Mouse (Mus musculus) limb, embryonic 10.5 days (tissue): ENCODE results near the gene Prg3. TPM values are rescaled to one million over a fixed set of nuclear protein-coding genes. Genes with fewer than 3 reads are reported as not detected.
A peak's percentile ranks its signal among the peaks of the same experiment; 100 is the strongest.

Source experiments
- DNase-seq: peaks from one replicate; pipeline ENCODE4 v3.0.0-alpha.2; 2017; ENCODE audit warnings: low spot score
- H3K27ac ChIP-seq: fragments of 300-500 bp; sonication (generic); 2 replicates; pipeline ENCODE4 v1.5.1; 2016; ENCODE audit warnings: mild to moderate bottlenecking
- H3K27me3 ChIP-seq: fragments of 300-500 bp; sonication (generic); 2 replicates; pipeline ENCODE4 v1.6.1; 2016; ENCODE audit warnings: low read depth, mild to moderate bottlenecking; ENCODE audit not compliant: poor library complexity, severe bottlenecking
- H3K36me3 ChIP-seq: fragments of 300-500 bp; sonication (generic); 2 replicates; pipeline ENCODE4 v1.6.1; 2016; ENCODE audit warnings: mild to moderate bottlenecking, moderate library complexity
- H3K4me1 ChIP-seq: fragments of 300-500 bp; sonication (generic); 2 replicates; pipeline ENCODE4 v1.6.1; 2016
- H3K4me3 ChIP-seq: fragments of 300-500 bp; sonication (generic); 2 replicates; pipeline ENCODE4 v1.5.1; 2016; ENCODE audit warnings: mild to moderate bottlenecking, moderate library complexity
- H3K9me3 ChIP-seq: fragments of 300-500 bp; sonication (generic); replicated peaks from 2 replicates; pipeline ENCODE4 v1.6.1; 2016; ENCODE audit warnings: mild to moderate bottlenecking
- WGBS: fragments of 180-500 bp; shearing (Covaris S2); methylation state at CpG from one replicate; pipeline ENCODE4 v1.1.7; 2016; 5-methylcytosine and 5-hydroxymethylcytosine counted together
- polyA plus RNA-seq: library from polyadenylated mRNA; unstranded; fragments of >200 nt; fragmentation: Nextera tagmentation; extraction: Ambion mirVana; gene quantifications from 2 replicates; pipeline ENCODE4 v1.2.1, GENCODE M21; 2016

Prg3 gene
- 0.15 TPM in 1 of 2 replicates, not detected in the other for polyA plus RNA-seq

- H3K9me3 ChIP-seq, result no peaks in the 10 kb centered on the region
- no peaks in the 10 kb centered on the region for H3K4me1 ChIP-seq
- H3K27ac ChIP-seq, result no peak within 1 kb of the TSS
- no peak within 1 kb of the TSS for H3K4me3 ChIP-seq
- no peak for DNase-seq
- no peaks in the 10 kb centered on the region for H3K36me3 ChIP-seq
- 74% methylated on average over 1 of the region's 1 CpGs for WGBS
- H3K27me3 ChIP-seq, result no peaks in the 10 kb centered on the region
Observed at GRCm38 (mm10) chr2:84987930-84988329, at the start of gene Prg3. Gene Prg3 (plus strand): TSS chr2:84988215.

DNA sequence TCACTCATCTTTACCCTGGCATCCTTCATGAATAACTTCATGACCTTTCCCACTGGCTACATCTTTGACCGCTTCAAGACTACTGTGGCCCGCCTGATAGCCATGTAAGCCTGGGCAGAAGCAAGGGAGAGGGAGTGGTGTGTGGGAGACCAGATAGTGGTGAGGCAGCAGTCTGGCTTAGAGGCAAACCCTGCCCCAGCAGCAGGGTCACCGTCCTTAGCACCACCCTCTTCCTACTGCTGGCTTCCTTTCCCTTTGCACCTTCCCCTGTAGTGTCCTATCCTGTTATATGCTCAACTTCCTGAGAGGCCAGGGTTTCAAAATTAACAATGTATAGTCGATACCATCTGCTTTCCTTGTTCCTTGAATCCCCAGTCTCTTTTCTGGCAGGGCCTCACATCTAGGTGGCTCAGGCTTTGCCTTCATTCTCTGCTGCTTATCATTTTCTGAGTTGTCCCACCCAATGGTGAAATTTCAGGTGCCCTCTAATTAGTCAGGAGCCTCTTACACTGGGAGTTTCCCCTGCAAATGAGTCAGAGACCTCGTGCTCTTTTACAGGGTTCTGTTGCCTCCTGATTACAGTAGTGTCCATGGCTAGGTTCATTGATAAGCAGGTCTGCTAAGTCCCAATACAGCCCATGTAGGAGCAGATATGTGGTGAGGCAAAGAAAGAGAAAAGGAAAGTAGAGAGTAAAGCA, 49.6 kb upstream of the Prg3 start:
- no peak for DNase-seq
- 87% methylated on average over 5 of the region's 5 CpGs for WGBS
- Histone ChIP-seq H3K4me3 (peak overlapping the region; percentile 62), H3K4me1 (peaks cover 19% of the 10 kb centered on the region), H3K36me3 (peaks cover 19% of the 10 kb centered on the region), H3K27me3 (no peaks in the 10 kb centered on the region), H3K9me3 (no peaks in the 10 kb centered on the region), H3K27ac (0 out of 2 replicates have a peak overlapping the region, but pooled peaks have one; percentile 93)

- no peaks in the 10 kb centered on the region for H3K9me3 ChIP-seq
- H3K27ac ChIP-seq, result no peak overlapping the region
- no peaks in the 10 kb centered on the region for H3K27me3 ChIP-seq
- WGBS, result 98% methylated on average over 3 of the region's 3 CpGs
- peaks cover 19% of the 10 kb centered on the region for H3K4me1 ChIP-seq
- peaks cover 24% of the 10 kb centered on the region for H3K36me3 ChIP-seq
- DNase-seq, result no peak
- no peak overlapping the region for H3K4me3 ChIP-seq
Observed at GRCm38 (mm10) chr2:84939306-84939705, 48.7 kb upstream of the Prg3 start.

DNA sequence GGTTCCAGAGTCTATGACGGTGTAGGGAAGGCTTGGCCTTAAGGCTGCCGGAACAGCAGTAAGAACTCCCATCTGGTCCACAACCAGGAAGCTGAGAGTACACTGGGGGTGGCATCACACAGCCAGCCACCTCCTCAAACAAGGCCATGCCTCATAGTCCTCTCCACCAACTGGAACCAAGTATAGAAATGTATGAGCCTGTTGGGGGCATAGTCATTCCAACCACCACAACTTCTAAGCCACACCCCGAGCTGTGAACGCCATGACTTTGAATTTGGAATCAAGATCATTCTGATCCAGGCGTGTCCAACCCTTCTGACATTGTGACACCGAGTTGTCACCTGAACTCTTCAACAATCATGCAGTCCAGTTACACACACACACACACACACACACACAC, 48.3 kb upstream of the Prg3 start:
- peaks cover 19% of the 10 kb centered on the region for H3K4me1 ChIP-seq
- H3K27me3 ChIP-seq, result no peaks in the 10 kb centered on the region
- WGBS, result 96% methylated on average over 6 of the region's 6 CpGs
- H3K36me3 ChIP-seq, result peaks cover 28% of the 10 kb centered on the region
- H3K27ac ChIP-seq, result no peak overlapping the region
- no peaks in the 10 kb centered on the region for H3K9me3 ChIP-seq
- DNase-seq, result no peak
- H3K4me3 ChIP-seq, result no peak overlapping the region

DNA sequence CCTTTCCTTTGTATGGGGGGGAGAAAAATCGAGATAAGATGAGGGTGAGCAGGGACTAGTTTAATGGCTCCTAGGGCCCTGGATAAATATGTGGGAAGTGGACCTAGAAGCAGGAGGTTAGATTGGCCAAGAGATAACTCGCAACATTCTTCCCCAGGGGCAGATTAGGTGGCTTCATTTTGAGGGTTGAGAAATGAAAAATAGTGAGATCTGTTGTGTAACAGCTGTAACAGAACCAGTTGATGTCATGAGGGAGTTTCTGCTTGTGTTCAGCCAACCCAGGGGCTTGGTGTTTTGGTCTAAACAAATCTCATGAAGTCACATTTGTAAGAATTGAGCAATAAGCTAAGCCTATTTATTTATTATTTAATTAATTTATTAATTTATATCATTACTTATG, 46.7 kb upstream of the Prg3 start:
- Histone ChIP-seq H3K4me1 (peaks cover 19% of the 10 kb centered on the region), H3K4me3 (no peak overlapping the region), H3K27ac (no peak overlapping the region), H3K9me3 (no peaks in the 10 kb centered on the region), H3K27me3 (no peaks in the 10 kb centered on the region), H3K36me3 (peaks cover 43% of the 10 kb centered on the region)
- DNase-seq, result no peak
- WGBS, result 83% methylated on average over 2 of the region's 2 CpGs

DNA sequence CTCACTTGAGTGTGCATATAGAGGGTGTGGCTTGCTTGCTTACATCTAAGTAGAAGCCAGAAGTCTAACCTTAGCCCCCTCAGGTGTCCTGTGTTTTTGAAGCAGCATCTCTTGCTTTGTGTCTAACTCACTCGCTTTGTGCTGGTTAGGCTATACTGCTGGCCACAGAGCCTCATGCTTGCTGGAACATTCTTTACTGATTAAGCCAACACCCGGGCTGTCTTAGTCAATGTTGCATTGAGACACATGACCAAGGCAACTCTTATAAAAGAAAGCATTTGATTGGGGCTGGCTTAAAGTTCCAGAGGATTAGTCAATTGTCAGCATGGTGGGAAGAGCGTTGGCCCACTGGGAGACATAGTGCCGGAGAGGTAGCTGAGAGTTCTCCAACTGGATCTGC, 46.2 kb upstream of the Prg3 start:
- 91% methylated on average over 4 of the region's 4 CpGs for WGBS
- H3K27me3 ChIP-seq, result no peaks in the 10 kb centered on the region
- no peak overlapping the region for H3K27ac ChIP-seq
- no peaks in the 10 kb centered on the region for H3K9me3 ChIP-seq
- H3K4me3 ChIP-seq, result no peak overlapping the region
- H3K36me3 ChIP-seq, result peaks cover 48% of the 10 kb centered on the region
- no peak for DNase-seq
- H3K4me1 ChIP-seq, result peaks cover 14% of the 10 kb centered on the region

DNA sequence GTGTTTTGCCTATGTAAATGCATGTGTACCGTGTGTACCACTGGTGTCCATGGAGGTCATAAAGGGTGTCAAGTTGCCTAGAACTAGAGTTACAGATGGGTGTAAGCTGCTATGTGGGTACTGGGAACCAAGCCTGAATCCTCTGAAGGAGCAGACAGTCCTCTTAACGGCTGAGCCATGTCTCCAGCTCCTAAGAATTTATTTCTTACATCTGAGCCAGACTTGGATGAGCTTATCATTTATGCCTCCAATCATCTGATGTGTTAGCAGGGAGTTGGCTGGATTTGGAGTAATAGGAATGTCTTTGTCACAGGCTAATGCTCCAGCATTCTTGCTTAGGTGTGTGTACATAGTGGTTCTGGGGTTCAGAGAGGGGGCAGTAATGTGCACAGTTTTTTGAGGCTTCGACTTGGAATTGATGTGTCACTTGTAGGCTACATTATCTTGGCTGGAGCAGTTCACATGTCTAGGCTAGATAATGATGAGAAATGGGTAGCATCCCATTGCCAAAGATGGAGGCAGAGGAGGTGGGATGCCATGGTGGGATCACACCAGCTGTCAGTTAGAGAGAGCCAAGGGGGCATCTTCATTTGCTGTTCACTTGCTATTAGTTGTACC, 40.8 kb upstream of the Prg3 start:
- no peaks in the 10 kb centered on the region for H3K4me1 ChIP-seq
- no peaks in the 10 kb centered on the region for H3K27me3 ChIP-seq
- no peaks in the 10 kb centered on the region for H3K9me3 ChIP-seq
- no peak for DNase-seq
- no peak overlapping the region for H3K27ac ChIP-seq
- H3K36me3 ChIP-seq, result peaks cover 84% of the 10 kb centered on the region
- H3K4me3 ChIP-seq, result no peak overlapping the region
- WGBS, result 89% methylated on average over 3 of the region's 3 CpGs

DNA sequence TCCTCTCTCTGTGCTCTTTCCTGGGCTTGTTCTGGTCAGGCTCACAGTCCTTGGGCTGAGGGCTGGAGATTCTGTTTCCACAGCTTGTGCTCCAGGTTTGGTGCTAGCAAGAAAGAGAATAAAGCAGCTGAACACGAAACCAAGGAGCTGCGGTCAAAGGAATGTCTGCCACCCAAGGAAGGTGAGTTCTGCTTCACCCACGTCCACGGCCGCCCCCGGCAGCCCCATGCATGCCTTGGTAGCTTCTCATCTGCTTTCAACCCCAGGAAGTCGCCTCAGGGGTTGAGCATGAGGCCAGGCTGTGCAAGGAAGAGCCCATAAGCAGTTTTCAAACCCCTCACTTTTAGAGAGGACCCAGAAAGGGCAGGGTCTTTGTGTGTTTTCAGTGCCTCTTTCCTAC, 39.8 kb upstream of the Prg3 start:
- 92% methylated on average over 7 of the region's 7 CpGs for WGBS
- Histone ChIP-seq H3K4me1 (no peaks in the 10 kb centered on the region), H3K27ac (no peak overlapping the region), H3K27me3 (no peaks in the 10 kb centered on the region), H3K4me3 (no peak overlapping the region), H3K9me3 (no peaks in the 10 kb centered on the region), H3K36me3 (peaks cover 93% of the 10 kb centered on the region)
- no peak for DNase-seq

DNA sequence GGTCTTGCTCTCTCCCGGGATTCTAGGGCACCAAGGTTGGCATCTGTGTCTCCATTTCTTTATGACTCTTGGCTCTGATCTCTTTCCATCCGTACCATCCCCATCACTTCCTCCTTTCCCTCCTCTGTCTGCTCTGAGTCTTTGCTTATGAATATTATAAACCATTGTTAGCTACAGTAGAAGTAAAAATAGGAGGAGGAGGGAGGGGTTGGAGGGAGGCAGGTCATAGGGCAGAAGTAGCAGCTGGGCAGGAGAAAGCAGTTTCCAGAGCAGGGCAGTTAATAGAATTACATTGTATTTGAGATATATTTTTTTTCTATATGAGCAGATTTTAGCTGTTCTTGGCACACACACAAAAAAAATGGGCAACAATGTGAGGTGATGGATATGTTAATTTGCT, 39.3 kb upstream of the Prg3 start:
- no peak overlapping the region for H3K4me3 ChIP-seq
- H3K4me1 ChIP-seq, result no peaks in the 10 kb centered on the region
- H3K27me3 ChIP-seq, result no peaks in the 10 kb centered on the region
- no peaks in the 10 kb centered on the region for H3K9me3 ChIP-seq
- no peak for DNase-seq
- H3K27ac ChIP-seq, result no peak overlapping the region
- peaks cover 98% of the 10 kb centered on the region for H3K36me3 ChIP-seq
- 91% methylated on average over 2 of the region's 2 CpGs for WGBS

DNA sequence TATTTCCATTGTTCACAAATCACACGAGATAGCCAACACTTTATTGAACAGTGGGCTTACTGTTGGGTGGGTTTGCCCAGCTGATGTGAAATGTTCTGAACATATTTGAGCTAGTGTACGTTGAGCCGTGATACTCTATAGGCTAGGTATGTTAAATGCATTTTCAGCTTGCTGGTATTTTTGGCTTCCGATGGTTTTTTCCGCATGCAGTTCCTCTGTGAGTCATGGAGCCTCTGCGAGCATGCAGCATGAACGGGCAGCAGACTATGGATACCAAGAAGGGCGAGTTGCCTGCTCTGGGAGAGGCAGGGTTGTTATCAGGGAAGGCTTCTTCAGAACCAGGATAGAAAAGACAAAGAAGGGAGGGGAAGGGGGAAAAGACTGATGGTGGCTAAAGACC, 37.0 kb upstream of the Prg3 start:
- Histone ChIP-seq H3K27me3 (no peaks in the 10 kb centered on the region), H3K27ac (no peak overlapping the region), H3K36me3 (peaks cover 97% of the 10 kb centered on the region), H3K9me3 (no peaks in the 10 kb centered on the region), H3K4me3 (no peak overlapping the region), H3K4me1 (no peaks in the 10 kb centered on the region)
- WGBS, result 94% methylated on average over 8 of the region's 8 CpGs
- peak; percentile 17 for DNase-seq

- H3K27me3 ChIP-seq, result no peaks in the 10 kb centered on the region
- no peak overlapping the region for H3K4me3 ChIP-seq
- no peaks in the 10 kb centered on the region for H3K9me3 ChIP-seq
- WGBS, result 98% methylated on average over 1 of the region's 1 CpGs
- H3K36me3 ChIP-seq, result peaks cover 97% of the 10 kb centered on the region
- H3K4me1 ChIP-seq, result no peaks in the 10 kb centered on the region
- DNase-seq, result no peak
- H3K27ac ChIP-seq, result no peak overlapping the region
Observed at GRCm38 (mm10) chr2:84952251-84952650, 35.8 kb upstream of the Prg3 start.

DNA sequence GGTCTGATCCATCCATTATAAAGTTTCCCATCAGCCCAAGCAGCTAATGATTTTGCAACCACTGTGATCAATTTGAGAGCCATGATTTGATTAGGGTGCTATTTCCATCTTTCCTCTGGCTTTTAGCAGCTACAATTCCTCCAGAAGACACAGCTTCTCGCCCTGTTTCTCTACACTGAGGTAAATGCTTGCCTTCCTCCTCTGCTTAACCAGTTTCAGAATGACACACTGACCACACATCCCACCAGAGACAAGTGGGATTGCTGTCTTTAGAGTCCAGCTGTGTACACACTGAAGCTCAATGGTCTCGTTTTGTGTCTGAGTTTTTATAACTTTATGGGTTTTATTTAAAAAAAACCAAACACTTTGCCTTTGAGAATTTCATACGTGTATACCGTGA, 35.3 kb upstream of the Prg3 start:
- 86% methylated on average over 4 of the region's 4 CpGs for WGBS
- no peak overlapping the region for H3K27ac ChIP-seq
- no peak overlapping the region for H3K4me3 ChIP-seq
- DNase-seq, result no peak
- no peaks in the 10 kb centered on the region for H3K9me3 ChIP-seq
- peaks cover 97% of the 10 kb centered on the region for H3K36me3 ChIP-seq
- H3K4me1 ChIP-seq, result no peaks in the 10 kb centered on the region
- no peaks in the 10 kb centered on the region for H3K27me3 ChIP-seq

- H3K4me3 ChIP-seq, result no peak overlapping the region
- H3K9me3 ChIP-seq, result no peaks in the 10 kb centered on the region
- 92% methylated on average over 9 of the region's 9 CpGs for WGBS
- H3K36me3 ChIP-seq, result peaks cover 87% of the 10 kb centered on the region
- no peaks in the 10 kb centered on the region for H3K27me3 ChIP-seq
- no peak for DNase-seq
- no peak overlapping the region for H3K27ac ChIP-seq
- H3K4me1 ChIP-seq, result no peaks in the 10 kb centered on the region
Observed at GRCm38 (mm10) chr2:84955435-84955834, 32.6 kb upstream of the Prg3 start.
